Mouse (Mus musculus) intestine, embryonic 16.5 days (tissue): ENCODE data around the gene Slmap. TPM values are rescaled to one million over a fixed set of nuclear protein-coding genes. Genes with fewer than 3 reads are reported as not detected.

Experiments used
- ATAC-seq: fragments of 200-750 bp; cut with Nextera tagmentation; 2 replicates; pipeline ENCODE4 v1.8.0; 2017; ENCODE audit warnings: moderate TSS enrichment, moderate library complexity
- H3K27ac ChIP-seq: fragments of 300-500 bp; sonication (generic); 2 replicates; pipeline ENCODE4 v1.5.1; 2014; ENCODE audit warnings: mild to moderate bottlenecking, low read length
- H3K27me3 ChIP-seq: fragments of 300-500 bp; sonication (generic); replicated peaks from 2 replicates; pipeline ENCODE4 v1.6.1; 2014; ENCODE audit warnings: low read length, control low read depth, mixed read lengths; ENCODE audit not compliant: control insufficient read depth, insufficient read depth
- H3K36me3 ChIP-seq: fragments of 300-500 bp; sonication (generic); 2 replicates; pipeline ENCODE4 v1.6.1; 2014; ENCODE audit warnings: low read length, control low read depth; ENCODE audit not compliant: control insufficient read depth, insufficient read depth
- H3K4me1 ChIP-seq: fragments of 300-500 bp; sonication (generic); 2 replicates; pipeline ENCODE4 v1.6.1; 2014; ENCODE audit warnings: low read length, control low read depth, mixed read lengths; ENCODE audit not compliant: control insufficient read depth, insufficient read depth
- H3K4me2 ChIP-seq: fragments of 300-500 bp; sonication (generic); 2 replicates; pipeline ENCODE4 v1.6.1; 2014; ENCODE audit warnings: low read depth, low read length, control low read depth
- H3K4me3 ChIP-seq: fragments of 300-500 bp; sonication (generic); 2 replicates; pipeline ENCODE4 v1.5.1; 2014; ENCODE audit warnings: mild to moderate bottlenecking, low read length
- H3K9ac ChIP-seq: fragments of 300-500 bp; sonication (generic); 2 replicates; pipeline ENCODE4 v1.6.1; 2014; ENCODE audit warnings: low read depth, low read length
- H3K9me3 ChIP-seq: fragments of 300-500 bp; sonication (generic); 2 replicates; pipeline ENCODE4 v1.6.1; 2016; ENCODE audit warnings: low read length, control low read depth; ENCODE audit not compliant: control insufficient read depth
- WGBS: fragments of 180-500 bp; shearing (Covaris S2); extraction: QIAGEN DNeasy Blood & Tissue Kit; methylation state at CpG from one replicate; pipeline ENCODE4 v1.1.7; 2014; 5-methylcytosine and 5-hydroxymethylcytosine counted together
- polyA plus RNA-seq: library from polyadenylated mRNA; unstranded; fragments of >200 nt; fragmentation: Nextera tagmentation; extraction: Ambion mirVana; gene quantifications from 2 replicates; pipeline ENCODE4 v1.2.1, GENCODE M21; 2015

Gene Slmap
- polyA plus RNA-seq, 1 experiment from 2014 or later, result 40.4 TPM

DNA sequence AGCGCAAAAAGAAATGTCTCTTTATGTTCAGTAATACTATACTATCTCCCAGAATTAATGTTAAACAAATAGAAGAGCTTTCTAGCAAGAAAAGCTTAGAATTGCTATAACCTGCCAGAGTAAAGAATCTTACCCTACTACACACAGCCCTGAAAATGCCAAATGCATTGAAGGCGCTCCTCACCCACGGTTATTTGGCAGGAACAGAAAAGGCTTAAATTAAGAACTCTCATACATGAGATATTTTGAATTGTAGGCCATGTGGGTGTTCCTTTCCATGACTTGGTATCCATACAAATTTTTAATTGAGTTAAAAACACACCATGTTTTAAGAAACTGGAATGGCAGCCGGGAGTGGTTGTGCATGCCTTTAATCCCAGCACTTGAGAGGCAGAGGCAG is 4.5 kb upstream of the Slmap start:
- 65% methylated on average over 4 of the region's 4 CpGs for WGBS
- H3K27ac ChIP-seq, result no peak overlapping the region
- H3K9me3 ChIP-seq, result no peaks in the 10 kb centered on the region
- no peaks in the 10 kb centered on the region for H3K27me3 ChIP-seq
- no peak overlapping the region for H3K9ac ChIP-seq
- no peaks in the 10 kb centered on the region for H3K36me3 ChIP-seq
- no peak overlapping the region for H3K4me3 ChIP-seq
- H3K4me1 ChIP-seq, result no peaks in the 10 kb centered on the region
- no peak overlapping the region for H3K4me2 ChIP-seq
- no peak for ATAC-seq

DNA sequence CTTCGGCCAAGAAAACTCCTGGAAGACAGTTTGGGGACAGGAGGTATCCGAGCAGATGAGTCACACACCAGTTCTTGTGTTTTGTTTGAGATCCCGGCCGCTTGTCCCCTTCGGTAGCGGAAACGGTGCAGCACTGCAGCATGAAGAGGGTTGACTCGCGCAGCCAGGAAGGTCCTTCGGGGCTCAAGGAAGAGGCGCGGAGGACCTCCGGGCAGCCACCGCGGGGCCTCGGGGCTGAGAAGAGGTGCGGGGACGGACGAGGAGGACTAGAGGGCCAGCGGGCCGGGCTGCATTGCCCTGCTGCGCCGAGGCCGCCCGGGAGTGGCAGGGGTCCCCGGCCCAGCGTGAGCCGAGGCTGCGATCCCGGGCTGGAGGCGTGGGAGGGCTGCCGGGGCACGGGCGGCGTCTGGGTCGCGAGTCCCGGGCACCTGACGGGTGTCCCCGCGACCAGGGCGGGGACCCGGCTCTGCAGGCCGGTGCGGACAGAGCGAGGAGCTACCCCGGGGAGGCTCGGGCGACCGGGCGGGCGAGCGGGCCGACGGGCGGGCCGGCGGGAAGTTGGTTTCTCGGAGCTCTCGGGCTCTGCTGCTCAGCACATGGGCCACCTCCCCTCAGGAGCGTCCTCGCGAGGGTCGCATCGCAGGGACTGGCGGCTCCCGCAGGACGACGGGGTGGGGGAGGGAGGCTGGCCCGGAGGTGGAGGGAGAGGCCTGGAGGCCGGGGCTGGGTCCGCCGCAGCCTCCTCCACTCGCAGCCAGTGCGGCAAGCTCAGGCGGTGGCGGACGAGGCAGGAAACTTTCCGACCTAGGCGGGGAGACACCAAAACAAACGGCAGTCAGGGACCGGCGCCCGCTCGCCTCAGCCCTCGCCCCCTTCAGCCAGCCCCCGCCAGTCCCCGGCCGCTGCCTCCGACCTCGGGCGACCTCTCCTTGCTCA is 642 bp downstream of the Slmap start:
- WGBS, result under 1% methylated on average over 83 of the region's 92 CpGs

DNA sequence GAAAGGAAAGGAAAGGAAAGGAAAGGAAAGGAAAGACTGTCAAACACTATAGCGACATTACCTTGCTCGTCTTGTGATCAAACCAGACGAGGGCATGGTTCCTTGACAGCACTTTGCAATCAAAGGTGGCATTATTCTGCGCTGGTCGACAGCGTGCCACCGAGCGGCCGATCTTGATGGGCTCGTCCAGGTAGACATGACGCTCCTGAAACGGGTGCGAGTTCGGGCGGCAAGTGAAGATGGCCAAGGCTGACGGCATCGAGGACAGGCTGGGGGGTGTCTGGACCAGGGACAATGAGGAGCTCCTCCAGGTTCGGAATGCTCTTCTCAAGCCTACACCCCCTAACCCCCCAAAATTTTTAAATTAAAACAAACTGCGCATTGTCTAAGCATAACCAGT is 1.5 kb downstream of the Slmap start:
- no peaks in the 10 kb centered on the region for H3K27me3 ChIP-seq
- ATAC-seq, result no peak
- H3K9me3 ChIP-seq, result no peaks in the 10 kb centered on the region
- no peak overlapping the region for H3K27ac ChIP-seq
- 16% methylated on average over 19 of the region's 19 CpGs for WGBS
- H3K4me3 ChIP-seq, result peak overlapping the region; percentile 98
- H3K9ac ChIP-seq, result peak overlapping the region; percentile 97
- H3K4me2 ChIP-seq, result peak overlapping the region; percentile 87
- peaks cover 28% of the 10 kb centered on the region for H3K4me1 ChIP-seq
- H3K36me3 ChIP-seq, result no peaks in the 10 kb centered on the region

More for the DNA sequence above, 642 bp downstream of the Slmap start:
- Histone ChIP-seq H3K27me3 (no peaks in the 10 kb centered on the region), H3K4me1 (peaks cover 26% of the 10 kb centered on the region), H3K4me3 (peak overlapping the region; percentile 98), H3K9ac (peak overlapping the region; percentile 97), H3K4me2 (peak overlapping the region; percentile 87), H3K36me3 (no peaks in the 10 kb centered on the region), H3K27ac (peak overlapping the region; percentile 76), H3K9me3 (no peaks in the 10 kb centered on the region)
- ATAC-seq, result peak; percentile 84

DNA sequence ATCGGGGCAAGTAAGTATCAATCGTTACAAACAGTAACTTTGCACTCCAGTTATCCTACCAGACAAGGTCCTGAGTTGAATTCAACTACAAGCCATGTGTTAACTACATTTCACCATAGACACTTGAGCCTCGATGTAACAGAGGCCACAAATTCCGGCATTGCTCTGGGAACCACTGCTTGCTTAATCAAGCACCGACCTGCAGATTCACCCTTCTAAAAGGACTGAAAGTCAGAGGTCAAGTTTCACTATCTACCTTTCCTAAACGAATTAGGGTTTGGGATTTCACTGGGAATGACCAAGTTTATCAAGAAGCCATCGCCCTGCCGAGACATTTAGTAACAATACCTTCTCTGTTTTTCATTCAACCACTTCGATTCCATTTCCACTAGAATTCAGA is 2.0 kb downstream of the Slmap start:
- ATAC-seq, result no peak
- H3K36me3 ChIP-seq, result no peaks in the 10 kb centered on the region
- H3K4me2 ChIP-seq, result peak overlapping the region; percentile 87
- peaks cover 28% of the 10 kb centered on the region for H3K4me1 ChIP-seq
- H3K9me3 ChIP-seq, result no peaks in the 10 kb centered on the region
- H3K9ac ChIP-seq, result peak overlapping the region; percentile 97
- no peaks in the 10 kb centered on the region for H3K27me3 ChIP-seq
- H3K4me3 ChIP-seq, result peak overlapping the region; percentile 98
- WGBS, result 36% methylated on average over 9 of the region's 9 CpGs
- H3K27ac ChIP-seq, result no peak overlapping the region

DNA sequence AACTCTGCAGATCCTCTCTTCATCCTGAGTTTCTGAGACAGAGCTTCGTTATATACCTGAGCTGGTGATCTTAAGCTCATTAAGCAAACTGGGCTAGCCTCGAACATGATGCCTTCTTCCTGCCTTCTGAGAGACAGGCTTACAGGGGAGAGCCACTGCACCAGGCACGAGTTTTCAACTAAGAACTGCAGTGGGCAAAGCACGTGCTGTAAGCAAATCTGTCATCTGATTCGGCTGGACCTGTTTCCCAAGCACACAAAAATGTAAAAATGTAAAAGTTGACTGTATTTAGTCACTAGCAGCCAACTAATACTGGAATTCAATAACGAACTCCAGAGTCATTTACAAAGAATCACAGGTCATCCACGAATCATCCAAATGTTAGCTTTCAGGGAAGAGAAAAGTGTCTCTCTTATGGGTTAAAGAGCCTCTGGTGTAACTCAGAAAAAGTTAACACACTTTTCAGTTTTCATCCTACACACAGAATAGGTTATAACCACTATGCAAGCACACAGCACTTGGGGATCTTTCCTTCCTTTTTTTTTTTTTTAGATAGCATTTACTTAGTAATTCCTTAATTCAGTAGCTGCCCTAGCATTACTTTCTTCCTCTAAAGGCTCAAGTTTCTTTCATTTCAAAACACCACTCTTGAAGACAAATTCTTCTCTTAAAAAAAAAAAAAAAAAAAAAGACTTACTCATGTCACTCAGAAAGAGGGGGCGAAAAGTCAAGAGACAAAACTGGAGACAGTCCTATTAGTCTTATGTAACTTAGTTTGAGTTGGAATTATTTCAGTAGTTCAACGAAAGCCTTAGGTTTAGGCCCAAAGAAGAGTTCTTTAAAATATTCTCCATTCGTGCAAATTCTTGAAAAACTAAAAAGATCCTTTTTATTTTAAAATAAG is 3.1 kb downstream of the Slmap start:
- ATAC-seq, result no peak
- 63% methylated on average over 10 of the region's 10 CpGs for WGBS

DNA sequence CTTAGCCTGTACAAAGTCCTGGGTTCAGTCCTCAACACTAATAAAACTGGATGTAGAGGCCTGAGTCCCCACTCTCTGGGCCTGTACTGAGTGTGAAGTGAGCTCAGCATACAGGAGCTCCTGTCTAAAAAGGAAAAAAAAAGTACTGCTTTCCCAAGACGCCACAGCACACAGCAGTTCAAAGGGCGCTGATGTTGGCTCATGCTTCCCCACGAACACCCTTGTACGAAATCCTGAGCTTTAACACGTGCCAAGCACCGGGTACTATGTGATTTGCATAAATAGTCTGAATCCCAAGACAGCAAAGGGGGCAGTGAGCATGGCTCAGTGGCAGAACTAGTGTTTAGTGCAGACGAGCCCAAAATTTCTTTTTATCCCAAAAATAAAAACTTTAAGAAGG is 4.4 kb downstream of the Slmap start:
- WGBS, result 50% methylated on average over 7 of the region's 7 CpGs
- ATAC-seq, result no peak

More for the DNA sequence above, 3.1 kb downstream of the Slmap start:
- Histone ChIP-seq H3K4me1 (peaks cover 28% of the 10 kb centered on the region), H3K4me2 (peak overlapping the region; percentile 23; the same call in 1 of the 2 replicates), H3K4me3 (peak overlapping the region; percentile 14; the same call in 1 of the 2 replicates), H3K27me3 (no peaks in the 10 kb centered on the region), H3K9me3 (no peaks in the 10 kb centered on the region), H3K27ac (no peak overlapping the region), H3K36me3 (no peaks in the 10 kb centered on the region), H3K9ac (peak overlapping the region; percentile 20; the same call in 1 of the 2 replicates)

DNA sequence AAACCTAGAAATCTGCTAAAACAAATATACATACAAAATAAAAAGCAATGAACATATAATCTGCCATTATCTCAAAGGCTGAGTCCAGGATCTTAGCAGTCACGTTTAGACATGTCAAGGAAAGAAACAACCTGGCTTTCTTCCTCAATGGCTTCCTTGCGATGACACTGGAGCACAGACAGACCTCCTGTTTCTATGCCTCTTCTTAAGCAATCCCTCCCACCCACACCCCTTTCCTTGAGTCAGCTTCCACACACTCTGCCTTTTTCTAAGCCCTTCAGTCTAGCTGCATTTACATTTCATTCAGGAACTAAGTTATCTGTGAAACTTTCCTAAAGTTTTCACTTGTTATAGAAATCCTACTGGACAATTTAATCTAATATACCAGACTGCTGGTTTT is 6.4 kb downstream of the Slmap start:
- 53% methylated on average over 2 of the region's 2 CpGs for WGBS
- H3K4me1 ChIP-seq, result peaks cover 26% of the 10 kb centered on the region
- no peak for ATAC-seq

More for the DNA sequence above, 4.4 kb downstream of the Slmap start:
- H3K4me3 ChIP-seq, result no peak overlapping the region
- H3K9me3 ChIP-seq, result no peaks in the 10 kb centered on the region
- H3K4me2 ChIP-seq, result no peak overlapping the region
- no peaks in the 10 kb centered on the region for H3K36me3 ChIP-seq
- H3K9ac ChIP-seq, result no peak overlapping the region
- H3K4me1 ChIP-seq, result peaks cover 28% of the 10 kb centered on the region
- no peak overlapping the region for H3K27ac ChIP-seq
- no peaks in the 10 kb centered on the region for H3K27me3 ChIP-seq

DNA sequence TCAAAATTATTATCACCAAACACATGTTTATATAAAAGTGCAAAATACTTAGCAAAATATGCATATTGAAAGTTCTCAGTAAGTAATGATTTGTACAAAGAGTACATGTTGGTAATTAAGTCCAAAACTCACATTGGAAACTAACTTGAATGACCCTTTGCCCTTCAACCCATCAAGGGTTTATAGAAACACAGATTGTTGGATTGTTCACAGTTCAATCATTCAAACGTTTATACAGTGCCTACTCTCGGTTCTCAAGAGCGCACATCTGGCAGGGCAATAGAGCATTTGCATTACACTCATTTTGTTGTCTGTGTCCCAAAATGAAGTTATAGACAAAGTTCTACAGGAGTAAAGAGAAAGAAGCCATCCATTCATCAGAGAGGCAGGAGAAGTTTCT is 8.8 kb downstream of the Slmap start:
- ATAC-seq, result no peak
- H3K4me1 ChIP-seq, result peaks cover 19% of the 10 kb centered on the region
- H3K9me3 ChIP-seq, result no peaks in the 10 kb centered on the region
- H3K9ac ChIP-seq, result no peak overlapping the region
- H3K27ac ChIP-seq, result no peak overlapping the region
- H3K4me2 ChIP-seq, result no peak overlapping the region
- 39% methylated on average over 3 of the region's 3 CpGs for WGBS
- no peaks in the 10 kb centered on the region for H3K27me3 ChIP-seq
- no peaks in the 10 kb centered on the region for H3K36me3 ChIP-seq
- H3K4me3 ChIP-seq, result no peak overlapping the region

More for the DNA sequence above, 6.4 kb downstream of the Slmap start:
- no peak overlapping the region for H3K9ac ChIP-seq
- no peaks in the 10 kb centered on the region for H3K36me3 ChIP-seq
- H3K27me3 ChIP-seq, result no peaks in the 10 kb centered on the region
- H3K9me3 ChIP-seq, result no peaks in the 10 kb centered on the region
- H3K27ac ChIP-seq, result no peak overlapping the region
- no peak overlapping the region for H3K4me2 ChIP-seq
- no peak overlapping the region for H3K4me3 ChIP-seq

DNA sequence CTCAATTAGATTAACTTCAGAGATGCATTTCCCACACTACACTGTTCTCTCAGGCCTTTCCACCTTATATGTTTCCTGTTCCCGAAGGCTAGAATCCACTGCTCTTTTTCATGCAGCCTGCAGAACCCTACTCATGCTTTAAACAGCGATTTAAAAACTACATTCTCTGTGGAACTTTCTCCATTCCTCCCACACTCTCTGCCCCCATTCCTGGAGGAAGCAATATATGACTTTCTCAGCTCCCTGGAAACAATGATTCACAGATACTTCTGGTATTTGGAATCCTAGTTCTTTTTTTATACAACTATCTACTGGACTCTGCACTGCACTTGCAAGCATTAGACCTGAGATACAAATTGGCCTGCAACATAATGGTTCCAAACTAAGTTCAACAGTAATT is 11.6 kb downstream of the Slmap start:
- H3K4me3 ChIP-seq, result no peak overlapping the region
- ATAC-seq, result no peak
- no peak overlapping the region for H3K9ac ChIP-seq
- no peaks in the 10 kb centered on the region for H3K27me3 ChIP-seq
- peaks cover 4% of the 10 kb centered on the region for H3K4me1 ChIP-seq
- H3K36me3 ChIP-seq, result no peaks in the 10 kb centered on the region
- H3K27ac ChIP-seq, result no peak overlapping the region
- no peak overlapping the region for H3K4me2 ChIP-seq
- WGBS, result 78% methylated on average over 2 of the region's 2 CpGs
- no peaks in the 10 kb centered on the region for H3K9me3 ChIP-seq
